Mouse (Mus musculus): Measurements from ENCODE around the gene Tex13c3. TPM values are rescaled to one million over a fixed set of nuclear protein-coding genes. Genes with fewer than 3 reads are reported as not detected.
"Not testable (repeated sequence)": the region's sequence is repeated elsewhere in the genome, so short reads cannot be mapped to it uniquely, and the experiment has no call there.

Gene Tex13c3
- polyA plus RNA-seq (2012; rRNA removed) = not detected in 2 replicates

DNA sequence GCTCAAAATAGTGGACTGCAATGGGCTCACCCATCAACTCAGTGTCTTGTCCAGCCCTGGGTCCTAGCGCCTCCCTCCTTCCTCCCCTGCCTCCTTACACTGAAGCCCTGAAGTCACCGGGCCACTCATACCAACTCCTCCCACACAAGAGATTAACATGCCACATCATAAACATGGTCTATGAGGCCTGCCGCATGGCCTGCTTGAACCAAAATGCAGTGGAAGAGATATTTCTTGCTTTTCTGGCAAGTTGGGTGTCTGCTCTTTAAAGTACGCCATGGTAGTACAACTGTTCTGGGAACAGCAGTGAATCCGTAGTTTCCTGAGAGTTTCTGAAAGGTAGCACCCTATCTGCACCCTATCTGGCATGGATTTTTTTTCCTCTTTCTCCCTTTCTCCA lies at the start of gene Tex13c3:
Gene Tex13c3 (minus strand): TSS at position 101 of the 400 bp plus-strand sequence.
- not testable (repeated sequence) for DNase-seq (ENCODE audit: low read depth)

DNA sequence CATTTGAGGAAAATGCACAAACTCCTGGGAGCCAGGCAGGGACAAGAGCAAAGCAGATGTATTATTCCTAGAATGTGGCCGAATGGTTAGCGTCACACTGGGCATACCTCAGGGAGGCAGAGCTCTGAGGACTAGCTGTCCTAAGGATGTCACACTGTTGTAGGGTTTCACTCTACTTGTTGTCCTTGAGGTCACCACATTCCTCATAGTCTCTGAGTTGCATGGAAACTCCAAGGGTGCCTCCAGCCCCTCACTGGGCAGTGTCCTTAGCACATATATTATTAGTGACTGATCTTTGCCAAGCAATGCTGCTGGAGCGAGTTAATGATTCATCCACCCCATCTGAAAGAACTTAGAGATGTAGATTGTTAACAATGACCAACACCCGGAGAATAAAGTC lies 8.6 kb upstream of the Tex13c3 start:
- DNase-seq (ENCODE audit: low read depth) = no peak
- TF ChIP-seq POLR2A (IDR thresholded peaks at IDR 0.05; ENCODE audit: borderline replicate concordance, extremely low read depth, insufficient read depth, insufficient read length, poor library complexity, severe bottlenecking) = no peak
- no peak for TF ChIP-seq CTCF (IDR thresholded peaks at IDR 0.05; ENCODE audit: borderline replicate concordance, extremely low read depth, insufficient read depth, insufficient read length)
